Mouse (Mus musculus) thymus, postnatal 14 days (tissue): Measurements from ENCODE around the gene Olfr572.
A peak's percentile ranks its signal among the peaks of the same experiment; 100 is the strongest.

Source experiments
- DNase-seq: peaks from one replicate; pipeline ENCODE4 v3.0.0; 2021

The Olfr572 gene

GRCm38 (mm10) chr7:102924109-102924508, at the start of gene Olfr572:
Gene Olfr572, plus strand, starts transcription at chr7:102924409.
- DNase-seq: no peak

- DNase-seq: no peak
These were observed 47.4 kb upstream of the Olfr572 start, which contains the start of gene Olfr568 for GRCm38 (mm10) chr7:102876822-102877221. Gene Olfr568, plus strand, starts transcription at chr7:102877122.

DNA sequence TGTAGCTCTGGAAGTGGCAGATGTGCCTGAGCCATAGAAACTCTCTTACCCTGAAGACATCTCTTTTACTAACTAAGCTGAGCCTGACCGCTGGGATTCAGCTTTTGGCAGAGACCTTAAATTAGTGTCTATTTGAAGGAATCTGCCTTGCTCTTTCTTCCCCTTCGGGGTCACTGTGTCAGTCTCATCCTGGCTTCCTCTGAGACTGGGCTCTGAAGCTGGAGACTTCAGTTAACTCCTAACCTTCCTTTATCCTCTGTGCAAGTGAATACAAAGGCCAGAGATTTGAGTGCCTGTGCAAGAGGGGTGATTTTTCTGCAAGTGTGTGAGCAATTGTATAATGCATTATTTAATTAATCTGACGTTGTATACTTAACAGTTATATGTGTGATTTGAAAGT, 33.4 kb upstream of the Olfr572 start, which contains the start of gene Olfr569:
Gene Olfr569 (minus strand): TSS at position 101 of the 400 bp plus-strand sequence.
- DNase-seq: no peak

- no peak for DNase-seq
These were observed 8.9 kb upstream of the Olfr572 start for GRCm38 (mm10) chr7:102915261-102915660.

DNA sequence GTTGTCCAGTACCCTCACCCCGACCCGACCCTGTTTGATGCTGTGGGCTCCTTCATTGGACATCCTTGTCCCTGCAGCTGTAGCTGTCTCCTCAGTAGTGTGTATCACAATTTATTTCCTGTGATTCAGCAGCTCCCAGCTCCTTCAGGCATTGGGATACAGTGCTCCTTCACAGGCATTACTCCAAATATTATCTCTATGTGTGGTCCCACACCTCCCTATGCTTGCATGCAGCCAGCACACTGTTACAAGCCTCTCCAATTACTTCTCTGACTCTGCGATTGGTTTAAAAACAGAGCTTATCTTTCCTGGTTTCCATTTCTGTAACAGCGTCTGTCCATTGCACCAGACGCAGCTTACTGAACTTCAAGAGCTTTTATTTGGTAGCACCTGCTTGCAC, 7.8 kb upstream of the Olfr572 start:
- DNase-seq: no peak

- no peak for DNase-seq
These were observed 7.0 kb upstream of the Olfr572 start, which contains the start of gene Olfr571 for GRCm38 (mm10) chr7:102917032-102917875. Gene Olfr571, minus strand, starts transcription at chr7:102917536.

DNA sequence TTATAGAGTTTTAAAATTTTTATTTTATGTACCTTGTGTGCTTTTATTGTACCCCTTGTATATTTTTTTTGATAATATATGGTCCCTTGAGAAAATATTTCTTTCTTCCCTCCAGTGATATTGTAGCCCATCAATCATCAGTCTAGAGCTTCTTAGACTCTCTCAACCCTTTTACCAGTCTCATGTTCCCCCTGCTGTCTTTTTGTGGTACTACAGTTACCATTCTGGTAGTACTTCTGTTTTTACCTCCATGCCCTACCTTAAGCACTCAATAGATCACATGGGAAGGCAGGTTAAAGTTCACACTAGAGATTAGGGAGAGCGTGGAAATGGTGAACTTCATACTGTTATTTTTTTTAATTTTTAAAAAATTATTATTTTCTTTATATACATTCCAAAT, 4.6 kb upstream of the Olfr572 start:
- peak; percentile 27 for DNase-seq

GRCm38 (mm10) chr7:102927105-102927504, 2.9 kb downstream of the Olfr572 start:
- DNase-seq: no peak

- DNase-seq: no peak
These were observed 18.3 kb downstream of the Olfr572 start, which contains the start of gene Olfr573-ps1 for GRCm38 (mm10) chr7:102942475-102942874. Gene Olfr573-ps1, minus strand, starts transcription at chr7:102942575.

DNA sequence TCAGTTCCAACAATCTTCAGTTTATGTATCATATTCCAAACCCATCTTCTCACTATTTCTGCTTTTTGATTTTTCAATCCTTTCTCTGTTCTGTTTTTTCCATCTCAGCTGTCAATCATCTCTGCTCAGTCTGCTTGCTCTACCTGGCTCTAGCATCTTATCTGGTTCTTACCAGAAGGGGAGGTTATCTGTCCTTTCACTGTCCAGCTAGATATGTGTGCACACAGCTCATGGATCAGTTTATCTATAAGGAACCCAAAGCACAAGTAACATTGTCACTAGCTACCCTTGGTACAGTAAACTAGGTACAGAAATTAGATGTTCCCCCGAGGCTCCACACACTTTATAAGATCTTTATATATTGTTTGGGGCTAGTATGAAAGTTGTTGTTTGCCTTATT, 19.2 kb downstream of the Olfr572 start:
- no peak for DNase-seq

DNA sequence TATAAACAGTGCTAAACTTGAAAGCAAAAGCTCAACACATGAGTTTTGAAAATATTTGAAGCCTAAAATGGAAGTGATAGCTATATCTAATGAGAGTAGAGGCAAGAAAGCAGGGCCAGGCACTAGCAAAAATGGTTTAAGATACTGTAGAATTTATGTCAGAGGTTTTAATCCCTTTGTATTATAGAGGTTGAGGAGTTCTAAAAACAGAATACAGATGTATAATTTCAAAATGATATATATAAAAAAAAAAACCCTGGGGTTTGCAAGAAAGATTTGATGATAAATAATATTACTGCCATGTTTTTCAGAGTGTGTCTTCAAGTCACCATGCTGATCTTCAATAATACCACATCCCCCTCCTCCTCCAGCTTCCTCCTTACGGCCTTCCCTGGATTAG, 24.0 kb downstream of the Olfr572 start, which contains the start of gene Olfr574:
Gene Olfr574 (plus strand): TSS at position 301 of the 400 bp plus-strand sequence.
- DNase-seq: no peak

DNA sequence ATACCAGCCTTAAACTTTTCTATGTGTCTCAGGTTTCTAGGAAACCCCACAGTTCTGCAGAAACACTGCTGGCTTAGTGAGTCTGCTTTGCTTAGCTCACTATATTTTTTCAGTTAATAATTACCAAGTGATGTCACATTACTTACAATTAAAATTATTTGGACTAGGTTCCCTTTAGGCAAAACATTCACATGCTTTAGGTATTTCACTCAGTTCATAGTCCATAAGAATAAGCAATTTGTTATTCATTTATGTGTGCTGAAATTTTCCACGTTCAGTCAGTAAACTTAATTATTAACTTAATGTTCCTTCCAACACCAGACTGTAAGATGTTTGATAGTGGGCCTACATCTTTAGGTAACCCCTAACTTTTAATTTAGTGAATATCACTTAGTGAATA, 26.5 kb downstream of the Olfr572 start:
- no peak for DNase-seq

DNA sequence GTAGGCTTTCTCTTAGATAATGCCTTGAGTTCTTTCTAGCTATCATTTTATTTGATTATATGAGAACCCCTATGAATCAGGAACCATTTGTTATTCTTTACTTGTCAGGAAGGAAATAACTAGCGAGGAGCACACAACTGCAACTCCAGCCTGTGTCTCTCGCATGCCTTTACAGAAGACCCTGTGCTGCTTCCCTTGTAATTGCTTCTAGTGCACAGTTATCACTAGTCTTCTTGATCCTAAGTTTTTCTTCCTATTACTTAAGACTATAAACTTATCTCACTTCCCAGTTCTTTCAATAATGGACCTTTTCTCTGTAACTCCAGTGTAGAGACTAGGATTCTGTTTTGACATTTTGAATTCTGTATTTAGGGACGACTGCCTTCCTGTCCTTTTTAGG, 33.9 kb downstream of the Olfr572 start:
- no peak for DNase-seq

DNA sequence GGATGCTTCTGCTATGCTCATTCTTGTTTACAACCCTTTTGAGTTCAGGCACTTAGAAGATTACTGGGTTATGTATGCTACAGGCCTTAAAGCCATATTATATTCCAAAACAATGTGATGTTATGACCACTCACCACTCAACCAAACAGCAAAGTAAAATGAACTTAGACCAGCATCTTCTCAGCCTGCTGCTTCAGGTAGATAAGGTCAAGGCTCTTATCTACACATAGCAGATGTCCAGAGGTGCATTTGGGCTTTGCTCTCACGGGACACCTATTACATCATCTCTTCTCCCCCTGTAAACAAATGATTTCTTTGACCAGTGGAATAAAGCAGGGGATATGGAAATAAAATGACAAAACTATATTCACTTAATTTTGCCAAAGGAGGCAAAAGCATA, 34.4 kb downstream of the Olfr572 start, which contains the start of gene Olfr575:
Gene Olfr575 (minus strand): TSS at position 183 of the 400 bp plus-strand sequence.
- no peak for DNase-seq

- DNase-seq: no peak
These were observed 38.2 kb downstream of the Olfr572 start, which contains the start of gene Olfr576 for GRCm38 (mm10) chr7:102962360-102962759. Gene Olfr576, plus strand, starts transcription at chr7:102962660.

- no peak for DNase-seq
These were observed 50.2 kb downstream of the Olfr572 start for GRCm38 (mm10) chr7:102974399-102974798.

- no peak for DNase-seq
These were observed 51.6 kb downstream of the Olfr572 start, which contains the start of gene Olfr577 for GRCm38 (mm10) chr7:102975843-102976242. Gene Olfr577, minus strand, starts transcription at chr7:102975943.
